Mouse (Mus musculus) embryonic fibroblast, embryonic 13.5 days (primary cell): ENCODE data around the gene Rbbp4.

ENCODE experiments used
- CTCF ChIP-seq: IDR thresholded peaks from 2 replicates; pipeline ENCODE4 v1.5.1; 2011; ENCODE audit warnings: mild to moderate bottlenecking, control low read depth, low read length, moderate library complexity, borderline replicate concordance; ENCODE audit not compliant: insufficient read depth
- POLR2A ChIP-seq: IDR thresholded peaks from 2 replicates; pipeline ENCODE4 v1.6.1; 2011; ENCODE audit warnings: low read depth, mild to moderate bottlenecking, control low read depth, low read length, moderate library complexity

DNA sequence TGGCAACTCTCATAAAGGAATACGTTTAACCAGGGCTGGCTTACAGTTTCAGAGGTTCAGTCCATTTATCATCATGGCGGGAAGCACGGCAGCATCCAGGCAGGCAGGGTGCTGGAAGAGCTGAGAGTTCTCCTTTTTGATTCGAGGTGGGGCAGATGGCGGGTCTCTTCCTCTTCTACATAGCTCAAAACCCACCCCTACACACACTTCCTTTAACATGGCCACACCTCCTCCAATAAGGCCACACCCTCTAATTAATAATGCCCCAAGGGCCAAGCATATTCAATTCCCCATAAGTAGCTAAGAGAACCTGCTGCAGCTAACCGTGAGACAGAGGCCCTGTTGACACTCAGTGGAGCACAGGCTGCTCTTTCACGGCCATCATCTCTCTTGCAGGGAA, 42.3 kb downstream of the Rbbp4 start:
- TF ChIP-seq CTCF = no peak
- no peak for TF ChIP-seq POLR2A
